Mouse (Mus musculus) midbrain, embryonic 12.5 days (tissue): ENCODE measurements around the gene Nt5c2. TPM values are rescaled to one million over a fixed set of nuclear protein-coding genes. Genes with fewer than 3 reads are reported as not detected.

Experiments used
- ATAC-seq: fragments of 200-750 bp; cut with Nextera tagmentation; 2 replicates; pipeline ENCODE4 v1.8.0; 2017; ENCODE audit warnings: low read depth, moderate TSS enrichment, moderate library complexity; ENCODE audit not compliant: low FRiP score
- H3K27ac ChIP-seq: fragments of 300-500 bp; sonication (generic); replicated peaks from 2 replicates; pipeline ENCODE4 v1.5.1; 2016; ENCODE audit warnings: mild to moderate bottlenecking
- H3K27me3 ChIP-seq: fragments of 300-500 bp; sonication (generic); 2 replicates; pipeline ENCODE4 v1.6.1; 2016; ENCODE audit warnings: mild to moderate bottlenecking
- H3K36me3 ChIP-seq: fragments of 300-500 bp; sonication (generic); 2 replicates; pipeline ENCODE4 v1.6.1; 2016
- H3K4me1 ChIP-seq: fragments of 300-500 bp; sonication (generic); 2 replicates; pipeline ENCODE4 v1.6.1; 2016
- H3K4me2 ChIP-seq: fragments of 300-500 bp; sonication (generic); replicated peaks from 2 replicates; pipeline ENCODE4 v1.6.1; 2016; ENCODE audit warnings: mild to moderate bottlenecking, moderate library complexity
- H3K4me3 ChIP-seq: fragments of 300-500 bp; sonication (generic); 2 replicates; pipeline ENCODE4 v1.5.1; 2016; ENCODE audit warnings: mild to moderate bottlenecking
- H3K9ac ChIP-seq: fragments of 300-500 bp; sonication (generic); replicated peaks from 2 replicates; pipeline ENCODE4 v1.6.1; 2016; ENCODE audit warnings: mild to moderate bottlenecking, moderate library complexity
- H3K9me3 ChIP-seq: fragments of 300-500 bp; sonication (generic); 2 replicates; pipeline ENCODE4 v1.6.1; 2016; ENCODE audit warnings: mild to moderate bottlenecking
- WGBS: fragments of 180-500 bp; shearing (Covaris S2); methylation state at CpG from one replicate; pipeline ENCODE4 v1.1.7; 2016; 5-methylcytosine and 5-hydroxymethylcytosine counted together
- polyA plus RNA-seq: library from polyadenylated mRNA; unstranded; fragments of >200 nt; fragmentation: Nextera tagmentation; extraction: Ambion mirVana; gene quantifications from 2 replicates; pipeline ENCODE4 v1.2.1, GENCODE M21; 2016

Gene Nt5c2
- polyA plus RNA-seq, 1 experiment from 2014 or later = 84.8 TPM

- Histone ChIP-seq H3K36me3 (peaks cover 79% of the 10 kb centered on the region), H3K4me3 (no peak overlapping the region), H3K4me2 (no peak overlapping the region), H3K27me3 (no peaks in the 10 kb centered on the region), H3K9ac (no peak overlapping the region), H3K27ac (no peak overlapping the region), H3K9me3 (no peaks in the 10 kb centered on the region), H3K4me1 (no peaks in the 10 kb centered on the region)
- WGBS = 95% methylated on average over 8 of the region's 8 CpGs
- no peak for ATAC-seq
Measured at GRCm38 (mm10) chr19:46889666-46890065, 125.3 kb downstream of the Nt5c2 start.

GRCm38 (mm10) chr19:46887811-46888527, 127.0 kb downstream of the Nt5c2 start:
- H3K36me3 ChIP-seq = peaks cover 96% of the 10 kb centered on the region
- ATAC-seq = no peak
- 89% methylated on average over 14 of the region's 14 CpGs for WGBS

GRCm38 (mm10) chr19:46886826-46887225, 128.1 kb downstream of the Nt5c2 start:
- peaks cover 85% of the 10 kb centered on the region for H3K36me3 ChIP-seq
- no peaks in the 10 kb centered on the region for H3K9me3 ChIP-seq
- H3K27me3 ChIP-seq = no peaks in the 10 kb centered on the region
- no peak overlapping the region for H3K27ac ChIP-seq
- 88% methylated on average over 7 of the region's 7 CpGs for WGBS
- H3K4me2 ChIP-seq = no peak overlapping the region
- ATAC-seq = no peak
- no peak overlapping the region for H3K9ac ChIP-seq
- no peaks in the 10 kb centered on the region for H3K4me1 ChIP-seq
- H3K4me3 ChIP-seq = no peak overlapping the region

More at GRCm38 (mm10) chr19:46887811-46888527, 127.0 kb downstream of the Nt5c2 start:
- no peak overlapping the region for H3K4me2 ChIP-seq
- no peaks in the 10 kb centered on the region for H3K27me3 ChIP-seq
- no peaks in the 10 kb centered on the region for H3K4me1 ChIP-seq
- H3K9ac ChIP-seq = no peak overlapping the region
- no peak overlapping the region for H3K4me3 ChIP-seq
- H3K27ac ChIP-seq = no peak overlapping the region
- no peaks in the 10 kb centered on the region for H3K9me3 ChIP-seq

GRCm38 (mm10) chr19:46885365-46885764, 129.6 kb downstream of the Nt5c2 start:
- peaks cover 74% of the 10 kb centered on the region for H3K36me3 ChIP-seq
- no peak for ATAC-seq
- no peak overlapping the region for H3K4me2 ChIP-seq
- 93% methylated on average over 4 of the region's 4 CpGs for WGBS
- H3K9me3 ChIP-seq = no peaks in the 10 kb centered on the region
- H3K9ac ChIP-seq = no peak overlapping the region
- no peak overlapping the region for H3K27ac ChIP-seq
- no peak overlapping the region for H3K4me3 ChIP-seq
- no peaks in the 10 kb centered on the region for H3K4me1 ChIP-seq
- no peaks in the 10 kb centered on the region for H3K27me3 ChIP-seq

- H3K9ac ChIP-seq = no peak overlapping the region
- H3K36me3 ChIP-seq = peaks cover 24% of the 10 kb centered on the region
- no peaks in the 10 kb centered on the region for H3K9me3 ChIP-seq
- 95% methylated on average over 2 of the region's 2 CpGs for WGBS
- ATAC-seq = no peak
- H3K27ac ChIP-seq = no peak overlapping the region
- no peaks in the 10 kb centered on the region for H3K4me1 ChIP-seq
- H3K4me2 ChIP-seq = no peak overlapping the region
- no peak overlapping the region for H3K4me3 ChIP-seq
- no peaks in the 10 kb centered on the region for H3K27me3 ChIP-seq
Measured at GRCm38 (mm10) chr19:46879876-46880275, 135.1 kb downstream of the Nt5c2 start.

GRCm38 (mm10) chr19:46878346-46878745, 136.6 kb downstream of the Nt5c2 start:
- WGBS = 62% methylated on average over 13 of the region's 13 CpGs
- H3K4me1 ChIP-seq = no peaks in the 10 kb centered on the region
- no peak overlapping the region for H3K4me2 ChIP-seq
- H3K9ac ChIP-seq = no peak overlapping the region
- H3K36me3 ChIP-seq = peaks cover 9% of the 10 kb centered on the region
- no peak overlapping the region for H3K4me3 ChIP-seq
- H3K27ac ChIP-seq = no peak overlapping the region
- H3K9me3 ChIP-seq = no peaks in the 10 kb centered on the region
- no peak for ATAC-seq
- H3K27me3 ChIP-seq = no peaks in the 10 kb centered on the region

- no peaks in the 10 kb centered on the region for H3K27me3 ChIP-seq
- no peak for ATAC-seq
- H3K4me1 ChIP-seq = no peaks in the 10 kb centered on the region
- no peak overlapping the region for H3K4me3 ChIP-seq
- H3K27ac ChIP-seq = no peak overlapping the region
- H3K36me3 ChIP-seq = peaks cover 4% of the 10 kb centered on the region
- H3K4me2 ChIP-seq = no peak overlapping the region
- H3K9me3 ChIP-seq = no peaks in the 10 kb centered on the region
- no peak overlapping the region for H3K9ac ChIP-seq
- 91% methylated on average over 13 of the region's 13 CpGs for WGBS
Measured at GRCm38 (mm10) chr19:46877886-46878285, 137.1 kb downstream of the Nt5c2 start.

- 40% methylated on average over 12 of the region's 12 CpGs for WGBS
- Histone ChIP-seq H3K27me3 (no peaks in the 10 kb centered on the region), H3K4me3 (no peak overlapping the region), H3K27ac (no peak overlapping the region), H3K9ac (no peak overlapping the region), H3K4me1 (no peaks in the 10 kb centered on the region), H3K4me2 (no peak overlapping the region), H3K36me3 (no peaks in the 10 kb centered on the region; the same call in 1 of the 2 replicates), H3K9me3 (no peaks in the 10 kb centered on the region)
- peak; percentile 27; the same call in 1 of the 2 replicates for ATAC-seq
Measured at GRCm38 (mm10) chr19:46875790-46876189, 139.2 kb downstream of the Nt5c2 start.

- Histone ChIP-seq H3K36me3 (no peaks in the 10 kb centered on the region; the same call in 1 of the 2 replicates), H3K9me3 (no peaks in the 10 kb centered on the region), H3K9ac (no peak overlapping the region), H3K4me2 (no peak overlapping the region), H3K27ac (no peak overlapping the region), H3K4me3 (no peak overlapping the region), H3K27me3 (no peaks in the 10 kb centered on the region), H3K4me1 (no peaks in the 10 kb centered on the region; the same call in 1 of the 2 replicates)
- ATAC-seq = no peak
- WGBS = 83% methylated on average over 3 of the region's 3 CpGs
Measured at GRCm38 (mm10) chr19:46873924-46874323, 141.0 kb downstream of the Nt5c2 start.

- Histone ChIP-seq H3K4me1 (no peaks in the 10 kb centered on the region; the same call in 1 of the 2 replicates), H3K4me2 (no peak overlapping the region), H3K27ac (no peak overlapping the region), H3K9me3 (no peaks in the 10 kb centered on the region), H3K36me3 (no peaks in the 10 kb centered on the region), H3K27me3 (no peaks in the 10 kb centered on the region), H3K4me3 (no peak overlapping the region), H3K9ac (no peak overlapping the region)
- 77% methylated on average over 7 of the region's 7 CpGs for WGBS
- ATAC-seq = no peak
Measured at GRCm38 (mm10) chr19:46871651-46872050, 143.3 kb downstream of the Nt5c2 start.

GRCm38 (mm10) chr19:46871096-46871495, 143.9 kb downstream of the Nt5c2 start:
- 93% methylated on average over 4 of the region's 4 CpGs for WGBS

GRCm38 (mm10) chr19:46869526-46869925, 145.4 kb downstream of the Nt5c2 start:
- Histone ChIP-seq H3K4me3 (no peak overlapping the region), H3K9ac (no peak overlapping the region), H3K27me3 (no peaks in the 10 kb centered on the region), H3K4me2 (no peak overlapping the region), H3K27ac (no peak overlapping the region), H3K36me3 (no peaks in the 10 kb centered on the region), H3K9me3 (no peaks in the 10 kb centered on the region), H3K4me1 (no peaks in the 10 kb centered on the region; the same call in 1 of the 2 replicates)
- 16% methylated on average over 6 of the region's 6 CpGs for WGBS
- no peak for ATAC-seq

More at GRCm38 (mm10) chr19:46871096-46871495, 143.9 kb downstream of the Nt5c2 start:
- Histone ChIP-seq H3K4me2 (no peak overlapping the region), H3K36me3 (no peaks in the 10 kb centered on the region), H3K9me3 (no peaks in the 10 kb centered on the region), H3K9ac (no peak overlapping the region), H3K4me1 (no peaks in the 10 kb centered on the region; the same call in 1 of the 2 replicates), H3K27ac (no peak overlapping the region), H3K27me3 (no peaks in the 10 kb centered on the region), H3K4me3 (no peak overlapping the region)
- ATAC-seq = no peak
